Mouse (Mus musculus) neural tube, embryonic 13.5 days (tissue): ENCODE results near the gene Kat6b. TPM values are rescaled to one million over a fixed set of nuclear protein-coding genes. Genes with fewer than 3 reads are reported as not detected.

Source experiments
- ATAC-seq: fragments of 200-750 bp; cut with Nextera tagmentation; 2 replicates; pipeline ENCODE4 v1.8.0; 2017; ENCODE audit warnings: low read depth, mild to moderate bottlenecking, moderate TSS enrichment, moderate library complexity
- H3K27ac ChIP-seq: fragments of 300-500 bp; sonication (generic); replicated peaks from 2 replicates; pipeline ENCODE4 v1.5.1; 2015; ENCODE audit warnings: moderate library complexity, mild to moderate bottlenecking, inconsistent platforms
- H3K27me3 ChIP-seq: fragments of 300-500 bp; sonication (generic); 2 replicates; pipeline ENCODE4 v1.6.1; 2015; ENCODE audit warnings: mild to moderate bottlenecking, inconsistent platforms
- H3K36me3 ChIP-seq: fragments of 300-500 bp; sonication (generic); 2 replicates; pipeline ENCODE4 v1.6.1; 2015; ENCODE audit warnings: mild to moderate bottlenecking, inconsistent platforms
- H3K4me1 ChIP-seq: fragments of 300-500 bp; sonication (generic); replicated peaks from 2 replicates; pipeline ENCODE4 v1.6.1; 2015; ENCODE audit warnings: inconsistent platforms
- H3K4me2 ChIP-seq: fragments of 300-500 bp; sonication (generic); 2 replicates; pipeline ENCODE4 v1.6.1; 2015; ENCODE audit warnings: inconsistent platforms, mild to moderate bottlenecking, moderate library complexity
- H3K4me3 ChIP-seq: fragments of 300-500 bp; sonication (generic); 2 replicates; pipeline ENCODE4 v1.5.1; 2015; ENCODE audit warnings: mild to moderate bottlenecking, inconsistent platforms
- H3K9ac ChIP-seq: fragments of 300-500 bp; sonication (generic); 2 replicates; pipeline ENCODE4 v1.6.1; 2015; ENCODE audit warnings: moderate library complexity, mild to moderate bottlenecking, inconsistent platforms
- H3K9me3 ChIP-seq: fragments of 300-500 bp; sonication (generic); 2 replicates; pipeline ENCODE4 v1.6.1; 2016; ENCODE audit warnings: inconsistent platforms
- WGBS: fragments of 180-500 bp; shearing (Covaris S2); methylation state at CpG from one replicate; pipeline ENCODE4 v1.1.7; 2015; 5-methylcytosine and 5-hydroxymethylcytosine counted together
- polyA plus RNA-seq: library from polyadenylated mRNA; unstranded; fragments of >200 nt; fragmentation: Nextera tagmentation; extraction: Ambion mirVana; gene quantifications from 2 replicates; pipeline ENCODE4 v1.2.1, GENCODE M21; 2015

The Kat6b gene
- polyA plus RNA-seq, 1 experiment from 2014 or later, result 19.6 TPM

GRCm38 (mm10) chr14:21719646-21720383 lies 238.6 kb downstream of the Kat6b start:
- Histone ChIP-seq H3K36me3 (no peaks in the 10 kb centered on the region), H3K9ac (no peak overlapping the region), H3K27me3 (no peaks in the 10 kb centered on the region), H3K4me1 (0 out of 2 replicates have a peak, but pooled peaks cover 4% of the 10 kb centered on the region), H3K4me3 (no peak overlapping the region), H3K4me2 (no peak overlapping the region), H3K9me3 (no peaks in the 10 kb centered on the region), H3K27ac (no peak overlapping the region)
- WGBS, result 74% methylated on average over 17 of the region's 17 CpGs
- ATAC-seq, result no peak

DNA sequence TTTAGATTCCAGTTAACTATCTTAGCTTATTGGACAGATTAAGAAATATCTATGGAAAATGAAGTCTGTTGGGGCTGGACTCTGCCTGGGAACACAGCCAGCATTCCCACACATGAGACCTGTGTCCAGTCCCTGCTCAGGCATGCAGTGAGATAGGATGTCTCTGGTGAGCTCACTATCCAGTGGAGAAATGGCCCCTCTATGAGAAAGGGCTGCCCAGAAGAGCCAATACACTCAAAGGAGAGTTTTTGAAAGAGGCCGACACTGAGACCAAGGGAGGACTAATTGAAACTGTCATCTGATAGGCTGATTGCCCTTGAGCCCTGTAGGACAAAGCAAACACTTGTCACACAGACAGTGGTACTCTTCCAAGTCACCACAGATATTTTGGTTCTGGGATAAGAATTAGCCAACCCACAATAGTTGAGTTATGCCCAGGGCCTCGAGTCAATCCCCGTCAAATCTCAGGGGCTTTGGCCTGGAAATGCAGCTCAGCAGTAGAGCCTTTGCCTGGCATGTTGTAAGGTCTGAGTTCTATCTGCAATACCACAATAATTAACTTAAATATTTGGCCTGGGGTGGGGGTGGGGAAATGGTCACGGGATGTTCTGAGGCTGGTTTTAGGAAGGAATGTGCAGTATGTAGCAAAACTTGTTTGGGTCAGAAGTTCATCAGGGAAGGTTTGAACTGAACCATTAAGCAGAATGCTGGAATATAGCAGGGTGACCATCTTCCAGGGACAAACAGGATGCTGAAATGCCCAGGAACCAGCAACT lies 239.4 kb downstream of the Kat6b start:
- no peak overlapping the region for H3K4me2 ChIP-seq
- WGBS, result 85% methylated on average over 4 of the region's 4 CpGs
- 0 out of 2 replicates have a peak, but pooled peaks cover 4% of the 10 kb centered on the region for H3K4me1 ChIP-seq
- H3K36me3 ChIP-seq, result no peaks in the 10 kb centered on the region
- H3K4me3 ChIP-seq, result no peak overlapping the region
- no peak overlapping the region for H3K9ac ChIP-seq
- no peak overlapping the region for H3K27ac ChIP-seq
- no peaks in the 10 kb centered on the region for H3K9me3 ChIP-seq
- H3K27me3 ChIP-seq, result no peaks in the 10 kb centered on the region
- ATAC-seq, result no peak

Other genes starting within 250 kb of the Kat6b start
- gene Dupd1, start 233.1 kb downstream of the Kat6b start, polyA plus RNA-seq, result not detected in 2 replicates